Mouse (Mus musculus) ES-Bruce4 (cell line): ENCODE measurements at regions not wholly inside any gene's neighbourhood (a gene's known extent, or its start where the extent isn't known, plus 50 kb on each side); places are given as distances from the start of the nearest gene placed in this dataset.

Experiments
- CTCF ChIP-seq: IDR thresholded peaks from one replicate; pipeline ENCODE4 v1.8.1; 2011; ENCODE audit warnings: low read depth, low read length
- POLR2A ChIP-seq: IDR thresholded peaks from one replicate; pipeline ENCODE4 v1.8.1; 2011; ENCODE audit warnings: low read length; ENCODE audit not compliant: insufficient read depth

GRCm38 (mm10) chr7:70279927-70280642 is 86.5 kb downstream of the Nr2f2 start:
- no peak for TF ChIP-seq POLR2A
- TF ChIP-seq CTCF: no peak
